In the genomic region with DNA sequence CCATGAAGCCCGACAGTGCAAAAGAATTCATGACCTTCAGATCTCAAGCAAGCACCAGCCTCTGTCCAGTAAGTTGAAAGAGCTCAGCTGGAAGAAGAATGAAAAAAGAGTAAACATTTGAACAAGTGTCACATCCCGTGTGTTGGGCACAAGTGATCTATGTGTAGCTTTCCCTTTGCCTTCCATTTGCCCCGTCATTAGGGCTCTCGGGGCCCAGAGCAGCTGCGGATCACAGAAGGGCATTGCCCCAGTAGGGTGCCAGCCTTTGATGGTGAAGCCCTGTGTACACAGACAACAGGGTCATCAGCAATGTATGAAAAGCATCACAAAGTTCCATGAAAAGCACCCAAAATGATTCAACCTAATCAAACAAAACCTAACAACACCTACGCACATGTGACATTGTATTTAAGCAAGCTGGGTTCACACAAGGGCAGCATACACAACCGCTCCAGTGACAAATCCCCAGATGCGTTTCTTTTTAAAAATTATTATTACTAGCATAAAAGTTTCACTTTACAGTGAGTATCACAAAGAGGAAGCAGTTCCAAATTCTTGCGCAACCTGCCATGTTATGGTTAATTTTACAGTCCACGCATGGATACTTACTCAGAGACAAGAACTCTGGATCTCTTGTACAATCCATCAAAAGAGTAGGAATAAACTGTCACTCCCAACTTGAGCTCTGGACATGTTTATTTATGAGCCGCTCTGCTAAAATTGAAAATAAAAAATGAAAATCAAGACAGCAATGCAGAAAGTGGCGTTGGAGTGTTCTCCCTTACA, we compare ENCODE assay signal across 23 mouse cellular contexts.
DNase-seq lines count a peak whose midpoint lies in the region; ATAC-seq and TF ChIP-seq lines count a peak whose summit lies in the region.
"Had no signal": no experiment of that assay in that cellular context is flagged by ENCODE, and none has a peak within 500 bp of the region (broad histone marks: within the 10 kb centered on the region; RNA-seq: fewer than 3 reads in every experiment).

No protein-coding gene starts in this region.

- TF ChIP-seq POLR2A in kidney, adult 2 months (IDR thresholded peaks at IDR 0.05; ENCODE audit: low read depth, low read length), result no peak
- no peak for TF ChIP-seq POLR2A in lung, adult 2 months (IDR thresholded peaks at IDR 0.05; ENCODE audit: borderline replicate concordance, extremely low read depth, low read depth, low read length)

- H3K36me3 ChIP-seq in kidney, adult 2 months (ENCODE audit: control insufficient read depth, insufficient read depth, low read length), result no peaks in the 10 kb centered on the region
- H3K36me3 ChIP-seq in lung, embryonic 16.5 days (ENCODE audit: control insufficient read depth, insufficient read depth, low read length), result no peaks in the 10 kb centered on the region
- H3K36me3 ChIP-seq in forebrain, embryonic 13.5 days (ENCODE audit: poor library complexity, severe bottlenecking), result no peaks in the 10 kb centered on the region
- H3K36me3 ChIP-seq: embryonic facial prominence, embryonic 15.5 days; forebrain, embryonic 15.5 days; G1E; heart, embryonic 15.5 days; hindbrain, embryonic 13.5 days; midbrain, embryonic 13.5 days; neural tube, embryonic 13.5 days had no signal

- no peak overlapping the region for H3K9ac ChIP-seq in lung, embryonic 16.5 days (ENCODE audit: low read length)
- H3K9ac ChIP-seq in forebrain, embryonic 13.5 days, result no peak overlapping the region
- H3K9ac ChIP-seq: embryonic facial prominence, embryonic 15.5 days; forebrain, embryonic 15.5 days; heart, embryonic 15.5 days; hindbrain, embryonic 13.5 days; midbrain, embryonic 13.5 days; neural tube, embryonic 13.5 days had no signal

- H3K4me1 ChIP-seq in kidney, adult 2 months (ENCODE audit: control insufficient read depth, insufficient read depth, low read length), result no peaks in the 10 kb centered on the region
- H3K4me1 ChIP-seq in lung, embryonic 16.5 days (replicated peaks; ENCODE audit: control insufficient read depth, insufficient read depth, low read length), result no peaks in the 10 kb centered on the region; the same call in 1 of the 2 replicates
- no peaks in the 10 kb centered on the region for H3K4me1 ChIP-seq in lung, adult 2 months (ENCODE audit: control insufficient read depth, insufficient read depth, low read length)
- H3K4me1 ChIP-seq in forebrain, embryonic 13.5 days, result no peaks in the 10 kb centered on the region
- H3K4me1 ChIP-seq: embryonic facial prominence, embryonic 15.5 days; forebrain, embryonic 15.5 days; heart, embryonic 15.5 days; hindbrain, embryonic 13.5 days; midbrain, embryonic 13.5 days; neural tube, embryonic 13.5 days had no signal

- ATAC-seq in lung, embryonic 16.5 days (ENCODE audit: low read depth), result peak; percentile 26
- ATAC-seq in forebrain, embryonic 13.5 days, result no peak
- ATAC-seq: forebrain, embryonic 15.5 days; midbrain, embryonic 13.5 days had no signal

- WGBS in kidney, adult 2 months, result 72% methylated on average over 12 of the region's 12 CpGs
- 49% methylated on average over 12 of the region's 12 CpGs for WGBS in lung, embryonic 16.5 days
- WGBS in lung, adult 2 months, result 58% methylated on average over 12 of the region's 12 CpGs
- 81% methylated on average over 12 of the region's 12 CpGs for WGBS in forebrain, embryonic 13.5 days

- no peak overlapping the region for H3K4me3 ChIP-seq in kidney, adult 2 months (ENCODE audit: insufficient read depth, low read depth, low read length)
- H3K4me3 ChIP-seq in lung, embryonic 16.5 days (ENCODE audit: low read length), result no peak overlapping the region
- H3K4me3 ChIP-seq in lung, adult 2 months (replicated peaks; ENCODE audit: extremely low read depth, low read depth, low read length), result no peak overlapping the region
- no peak overlapping the region for H3K4me3 ChIP-seq in forebrain, embryonic 13.5 days
- H3K4me3 ChIP-seq: embryonic facial prominence, embryonic 15.5 days; forebrain, embryonic 15.5 days; heart, embryonic 15.5 days; hindbrain, embryonic 13.5 days; midbrain, embryonic 13.5 days; neural tube, embryonic 13.5 days had no signal

- no peak for TF ChIP-seq CTCF in kidney, adult 2 months (conservative IDR thresholded peaks at IDR 0.05; ENCODE audit: insufficient read depth, insufficient read length, low read depth, low read length)
- no peak for TF ChIP-seq CTCF in lung, adult 2 months (IDR thresholded peaks at IDR 0.05; ENCODE audit: insufficient read depth, low read length)

- no peaks in the 10 kb centered on the region for H3K9me3 ChIP-seq in lung, embryonic 16.5 days (ENCODE audit: control insufficient read depth, low read length)
- no peaks in the 10 kb centered on the region for H3K9me3 ChIP-seq in forebrain, embryonic 13.5 days (replicated peaks)
- H3K9me3 ChIP-seq: embryonic facial prominence, embryonic 15.5 days; forebrain, embryonic 15.5 days; G1E; heart, embryonic 15.5 days; hindbrain, embryonic 13.5 days; midbrain, embryonic 13.5 days; neural tube, embryonic 13.5 days had no signal

- H3K27me3 ChIP-seq in kidney, adult 2 months (replicated peaks; ENCODE audit: control insufficient read depth, insufficient read depth, low read length), result no peaks in the 10 kb centered on the region
- no peaks in the 10 kb centered on the region for H3K27me3 ChIP-seq in lung, embryonic 16.5 days (ENCODE audit: control insufficient read depth, insufficient read depth, low read depth, low read length)
- H3K27me3 ChIP-seq in forebrain, embryonic 13.5 days, result no peaks in the 10 kb centered on the region
- H3K27me3 ChIP-seq: CH12.LX; embryonic facial prominence, embryonic 15.5 days; forebrain, embryonic 15.5 days; heart, embryonic 15.5 days; hindbrain, embryonic 13.5 days; midbrain, embryonic 13.5 days; neural tube, embryonic 13.5 days had no signal

- H3K4me2 ChIP-seq in lung, embryonic 16.5 days (ENCODE audit: low read depth, low read length), result no peak overlapping the region
- H3K4me2 ChIP-seq in forebrain, embryonic 13.5 days, result no peak overlapping the region
- H3K4me2 ChIP-seq: embryonic facial prominence, embryonic 15.5 days; forebrain, embryonic 15.5 days; heart, embryonic 15.5 days; hindbrain, embryonic 13.5 days; midbrain, embryonic 13.5 days; neural tube, embryonic 13.5 days had no signal

- H3K27ac ChIP-seq in kidney, adult 2 months (ENCODE audit: insufficient read depth, low read depth, low read length), result no peak overlapping the region
- H3K27ac ChIP-seq in lung, embryonic 16.5 days (ENCODE audit: low read length), result no peak overlapping the region
- H3K27ac ChIP-seq in forebrain, embryonic 13.5 days, result no peak overlapping the region
- H3K27ac ChIP-seq: embryonic facial prominence, embryonic 15.5 days; forebrain, embryonic 15.5 days; heart, embryonic 15.5 days; hindbrain, embryonic 13.5 days; midbrain, embryonic 13.5 days; neural tube, embryonic 13.5 days had no signal

- peak; percentile 2 for DNase-seq in kidney, adult 2 months
- no peak for DNase-seq in kidney, postnatal 25 days
- no peak for DNase-seq in lung, adult 2 months
- peak; percentile 10 for DNase-seq in NIH3T3 (ENCODE audit: low read depth)
- DNase-seq in mesoderm, embryonic 11.5 days (ENCODE audit: low read depth, low spot score), result peak; percentile 41
- DNase-seq in urinary bladder, adult 18-20 months (ENCODE audit: low spot score in 2 of 2), result no peak
- DNase-seq: adrenal gland, postnatal 10 days; cerebellum, adult 18-20 months; cerebellum, postnatal 14 days; gastrocnemius, postnatal 25 days; heart, postnatal 36 days; layer of hippocampus, postnatal 36 days; thymus, postnatal 14 days had no signal

Comparison
In these comparisons a context has a peak if more than half of its experiments do, and no peak if none do; other contexts are left out.
1. DNase-seq: peak in kidney, adult 2 months (single experiment), NIH3T3 (single experiment) and mesoderm, embryonic 11.5 days (single experiment); none in kidney, postnatal 25 days (0 of 2), lung, adult 2 months (single experiment) and urinary bladder, adult 18-20 months (0 of 2).